Mouse (Mus musculus) heart, embryonic 16.5 days (tissue): ENCODE results near the gene Xrn1. TPM values are rescaled to one million over a fixed set of nuclear protein-coding genes. Genes with fewer than 3 reads are reported as not detected.

Experiments
- ATAC-seq: fragments of 200-750 bp; cut with Nextera tagmentation; replicated peaks from 2 replicates; pipeline ENCODE4 v1.8.0; 2017; ENCODE audit warnings: moderate number of reproducible peaks; ENCODE audit not compliant: insufficient read depth, low FRiP score; ENCODE audit errors: extremely low read depth
- H3K27ac ChIP-seq: fragments of 300-500 bp; sonication (generic); 2 replicates; pipeline ENCODE4 v1.5.1; 2014; ENCODE audit warnings: mild to moderate bottlenecking, low read length, control low read depth, moderate library complexity
- H3K27me3 ChIP-seq: fragments of 300-500 bp; sonication (generic); 2 replicates; pipeline ENCODE4 v1.6.1; 2014; ENCODE audit warnings: low read length, mixed read lengths; ENCODE audit not compliant: control insufficient read depth, insufficient read depth
- H3K36me3 ChIP-seq: fragments of 300-500 bp; sonication (generic); 2 replicates; pipeline ENCODE4 v1.6.1; 2014; ENCODE audit not compliant: control insufficient read depth, insufficient read depth
- H3K4me1 ChIP-seq: fragments of 300-500 bp; sonication (generic); 2 replicates; pipeline ENCODE4 v1.6.1; 2014; ENCODE audit warnings: low read length, mixed read lengths; ENCODE audit not compliant: control insufficient read depth, insufficient read depth
- H3K4me2 ChIP-seq: fragments of 300-500 bp; sonication (generic); 2 replicates; pipeline ENCODE4 v1.6.1; 2014; ENCODE audit warnings: low read depth, mild to moderate bottlenecking, control low read depth, low read length
- H3K4me3 ChIP-seq: fragments of 300-500 bp; sonication (generic); 2 replicates; pipeline ENCODE4 v1.5.1; 2014; ENCODE audit warnings: mild to moderate bottlenecking, control low read depth, low read length
- H3K9ac ChIP-seq: fragments of 300-500 bp; sonication (generic); 2 replicates; pipeline ENCODE4 v1.6.1; 2014; ENCODE audit warnings: low read length, control low read depth
- H3K9me3 ChIP-seq: fragments of 300-500 bp; sonication (generic); replicated peaks from 2 replicates; pipeline ENCODE4 v1.6.1; 2016; ENCODE audit warnings: low read length; ENCODE audit not compliant: control insufficient read depth
- WGBS: fragments of 180-500 bp; shearing (Covaris S2); extraction: QIAGEN DNeasy Blood & Tissue Kit; methylation state at CpG from one replicate; pipeline ENCODE4 v1.1.7; 2014; 5-methylcytosine and 5-hydroxymethylcytosine counted together
- polyA plus RNA-seq: library from polyadenylated mRNA; unstranded; fragments of >200 nt; fragmentation: Nextera tagmentation; extraction: Ambion mirVana; gene quantifications from 2 replicates; pipeline ENCODE4 v1.2.1, GENCODE M21; 2015

Xrn1 gene
- polyA plus RNA-seq, 1 experiment from 2014 or later, result 10.3 TPM

- H3K27ac ChIP-seq, result no peak overlapping the region; the same call in 1 of the 2 replicates
- ATAC-seq, result no peak
Observed at GRCm38 (mm10) chr9:95959732-95960428, 5.3 kb downstream of the Xrn1 start.

GRCm38 (mm10) chr9:95961058-95961457 is 6.5 kb downstream of the Xrn1 start:
- H3K9me3 ChIP-seq, result no peaks in the 10 kb centered on the region
- H3K27ac ChIP-seq, result no peak overlapping the region
- no peak overlapping the region for H3K4me2 ChIP-seq
- H3K4me1 ChIP-seq, result no peaks in the 10 kb centered on the region
- no peak overlapping the region for H3K9ac ChIP-seq
- no peak overlapping the region for H3K4me3 ChIP-seq
- H3K36me3 ChIP-seq, result 0 out of 2 replicates have a peak, but pooled peaks cover 3% of the 10 kb centered on the region
- no peak for ATAC-seq
- no peaks in the 10 kb centered on the region for H3K27me3 ChIP-seq

More at GRCm38 (mm10) chr9:95959732-95960428, 5.3 kb downstream of the Xrn1 start:
- no peaks in the 10 kb centered on the region for H3K9me3 ChIP-seq
- no peak overlapping the region for H3K4me2 ChIP-seq
- H3K27me3 ChIP-seq, result no peaks in the 10 kb centered on the region
- no peak overlapping the region for H3K4me3 ChIP-seq
- no peaks in the 10 kb centered on the region for H3K4me1 ChIP-seq
- 88% methylated on average over 3 of the region's 3 CpGs for WGBS
- H3K9ac ChIP-seq, result no peak overlapping the region
- H3K36me3 ChIP-seq, result 0 out of 2 replicates have a peak, but pooled peaks cover 3% of the 10 kb centered on the region

GRCm38 (mm10) chr9:95964037-95964436 is 9.5 kb downstream of the Xrn1 start:
- no peak overlapping the region for H3K4me2 ChIP-seq
- H3K36me3 ChIP-seq, result peaks cover 12% of the 10 kb centered on the region
- whole genome bisulfite sequencing, result 94% methylated on average over 13 of the region's 13 CpGs
- no peaks in the 10 kb centered on the region for H3K9me3 ChIP-seq
- H3K4me3 ChIP-seq, result no peak overlapping the region
- no peak for ATAC-seq
- no peaks in the 10 kb centered on the region for H3K4me1 ChIP-seq
- H3K9ac ChIP-seq, result no peak overlapping the region
- H3K27ac ChIP-seq, result no peak overlapping the region
- no peaks in the 10 kb centered on the region for H3K27me3 ChIP-seq

GRCm38 (mm10) chr9:95978279-95978678 is 23.7 kb downstream of the Xrn1 start:
- no peaks in the 10 kb centered on the region for H3K9me3 ChIP-seq
- ATAC-seq, result no peak
- H3K9ac ChIP-seq, result no peak overlapping the region
- no peak overlapping the region for H3K4me3 ChIP-seq
- no peaks in the 10 kb centered on the region for H3K4me1 ChIP-seq
- no peak overlapping the region for H3K4me2 ChIP-seq
- peaks cover 48% of the 10 kb centered on the region for H3K36me3 ChIP-seq
- 84% methylated on average over 2 of the region's 2 CpGs for WGBS
- no peaks in the 10 kb centered on the region for H3K27me3 ChIP-seq
- no peak overlapping the region for H3K27ac ChIP-seq

- Histone ChIP-seq H3K27ac (no peak overlapping the region), H3K4me3 (no peak overlapping the region), H3K4me2 (no peak overlapping the region), H3K36me3 (peaks cover 45% of the 10 kb centered on the region), H3K4me1 (no peaks in the 10 kb centered on the region), H3K9me3 (no peaks in the 10 kb centered on the region), H3K27me3 (no peaks in the 10 kb centered on the region), H3K9ac (no peak overlapping the region)
- 89% methylated on average over 6 of the region's 6 CpGs for WGBS
- no peak for ATAC-seq
Observed at GRCm38 (mm10) chr9:95979896-95980295, 25.3 kb downstream of the Xrn1 start.

- no peak overlapping the region for H3K9ac ChIP-seq
- peaks cover 34% of the 10 kb centered on the region for H3K36me3 ChIP-seq
- no peaks in the 10 kb centered on the region for H3K4me1 ChIP-seq
- H3K4me3 ChIP-seq, result no peak overlapping the region
- WGBS, result 95% methylated on average over 2 of the region's 2 CpGs
- H3K27me3 ChIP-seq, result no peaks in the 10 kb centered on the region
- no peaks in the 10 kb centered on the region for H3K9me3 ChIP-seq
- no peak overlapping the region for H3K27ac ChIP-seq
- no peak overlapping the region for H3K4me2 ChIP-seq
- ATAC-seq, result no peak
Observed at GRCm38 (mm10) chr9:95992255-95992654, 37.7 kb downstream of the Xrn1 start.

- no peak overlapping the region for H3K4me3 ChIP-seq
- WGBS, result 84% methylated on average over 7 of the region's 7 CpGs
- H3K27me3 ChIP-seq, result no peaks in the 10 kb centered on the region
- peaks cover 57% of the 10 kb centered on the region for H3K36me3 ChIP-seq
- no peaks in the 10 kb centered on the region for H3K4me1 ChIP-seq
- H3K27ac ChIP-seq, result no peak overlapping the region
- H3K4me2 ChIP-seq, result no peak overlapping the region
- no peaks in the 10 kb centered on the region for H3K9me3 ChIP-seq
- ATAC-seq, result no peak
- H3K9ac ChIP-seq, result no peak overlapping the region
Observed at GRCm38 (mm10) chr9:96004455-96004854, 49.9 kb downstream of the Xrn1 start.

GRCm38 (mm10) chr9:96010664-96011063 is 56.1 kb downstream of the Xrn1 start:
- no peak for ATAC-seq
- 91% methylated on average over 7 of the region's 7 CpGs for WGBS
- H3K27me3 ChIP-seq, result no peaks in the 10 kb centered on the region

GRCm38 (mm10) chr9:96023921-96024320 is 69.4 kb downstream of the Xrn1 start:
- WGBS, result 90% methylated on average over 3 of the region's 3 CpGs
- no peak overlapping the region for H3K4me2 ChIP-seq
- no peaks in the 10 kb centered on the region for H3K9me3 ChIP-seq
- ATAC-seq, result no peak
- no peaks in the 10 kb centered on the region for H3K4me1 ChIP-seq
- no peak overlapping the region for H3K9ac ChIP-seq
- H3K4me3 ChIP-seq, result no peak overlapping the region
- H3K27me3 ChIP-seq, result no peaks in the 10 kb centered on the region
- H3K27ac ChIP-seq, result no peak overlapping the region
- H3K36me3 ChIP-seq, result peaks cover 48% of the 10 kb centered on the region

More at GRCm38 (mm10) chr9:96010664-96011063, 56.1 kb downstream of the Xrn1 start:
- Histone ChIP-seq H3K4me2 (no peak overlapping the region), H3K27ac (no peak overlapping the region), H3K36me3 (peaks cover 53% of the 10 kb centered on the region), H3K9me3 (no peaks in the 10 kb centered on the region), H3K4me1 (no peaks in the 10 kb centered on the region), H3K4me3 (no peak overlapping the region), H3K9ac (no peak overlapping the region)
